Mouse (Mus musculus) heart, embryonic 13.5 days (tissue): ENCODE measurements at regions not wholly inside any gene's neighbourhood (a gene's known extent, or its start where the extent isn't known, plus 50 kb on each side); places are given as distances from the start of the nearest gene placed in this dataset.

Experiments used
- ATAC-seq: fragments of 200-750 bp; cut with Nextera tagmentation; 2 replicates; pipeline ENCODE4 v1.8.0; 2017; ENCODE audit warnings: moderate TSS enrichment; ENCODE audit not compliant: insufficient number of reproducible peaks, low FRiP score, low TSS enrichment; ENCODE audit errors: extremely low read depth
- H3K27ac ChIP-seq: fragments of 300-500 bp; sonication (generic); replicated peaks from 2 replicates; pipeline ENCODE4 v1.5.1; 2015; ENCODE audit warnings: moderate library complexity, mild to moderate bottlenecking, inconsistent platforms
- H3K27me3 ChIP-seq: fragments of 300-500 bp; sonication (generic); replicated peaks from 2 replicates; pipeline ENCODE4 v1.6.1; 2015; ENCODE audit warnings: mild to moderate bottlenecking, inconsistent platforms
- H3K36me3 ChIP-seq: fragments of 300-500 bp; sonication (generic); 2 replicates; pipeline ENCODE4 v1.6.1; 2015; ENCODE audit warnings: mild to moderate bottlenecking, inconsistent platforms
- H3K4me1 ChIP-seq: fragments of 300-500 bp; sonication (generic); 2 replicates; pipeline ENCODE4 v1.6.1; 2015; ENCODE audit warnings: inconsistent platforms
- H3K4me2 ChIP-seq: fragments of 300-500 bp; sonication (generic); 2 replicates; pipeline ENCODE4 v1.6.1; 2015; ENCODE audit warnings: inconsistent platforms, mild to moderate bottlenecking, moderate library complexity
- H3K4me3 ChIP-seq: fragments of 300-500 bp; sonication (generic); 2 replicates; pipeline ENCODE4 v1.5.1; 2015; ENCODE audit warnings: moderate library complexity, mild to moderate bottlenecking, inconsistent platforms
- H3K9ac ChIP-seq: fragments of 300-500 bp; sonication (generic); 2 replicates; pipeline ENCODE4 v1.6.1; 2015; ENCODE audit warnings: inconsistent platforms, mild to moderate bottlenecking, moderate library complexity
- H3K9me3 ChIP-seq: fragments of 300-500 bp; sonication (generic); 2 replicates; pipeline ENCODE4 v1.6.1; 2016; ENCODE audit warnings: inconsistent platforms
- WGBS: fragments of 180-500 bp; shearing (Covaris S2); methylation state at CpG from one replicate; pipeline ENCODE4 v1.1.7; 2015; ENCODE audit warnings: mixed read lengths; 5-methylcytosine and 5-hydroxymethylcytosine counted together

GRCm38 (mm10) chr2:180396664-180397377, 59.2 kb upstream of the Slco4a1 start:
- Histone ChIP-seq H3K4me1 (peaks cover 79% of the 10 kb centered on the region), H3K36me3 (peaks cover 48% of the 10 kb centered on the region), H3K4me3 (no peak overlapping the region), H3K9ac (peak overlapping the region; percentile 64), H3K27ac (peak overlapping the region; percentile 38), H3K27me3 (no peaks in the 10 kb centered on the region), H3K9me3 (no peaks in the 10 kb centered on the region), H3K4me2 (no peak overlapping the region)
- WGBS, result 56% methylated on average over 4 of the region's 4 CpGs
- no peak for ATAC-seq

DNA sequence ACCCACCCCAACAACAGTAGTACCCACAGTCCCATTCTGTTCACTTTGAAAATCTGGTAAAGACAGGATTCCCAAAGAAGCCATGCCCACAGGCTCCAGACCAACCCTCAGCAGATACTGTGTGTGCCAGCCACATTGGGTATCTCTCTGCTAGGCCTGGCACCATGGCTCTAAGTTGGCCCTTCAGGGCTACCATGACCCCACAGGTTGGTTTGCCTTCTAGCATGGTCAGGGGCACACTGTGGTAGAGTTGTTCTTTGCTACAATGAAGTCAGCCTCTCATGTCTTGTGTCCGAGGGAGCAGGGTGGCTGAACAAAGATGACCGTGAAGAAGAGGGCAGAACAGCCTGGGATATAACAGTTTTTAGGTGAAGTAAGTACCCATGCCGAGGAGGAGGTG, 59.8 kb upstream of the Slco4a1 start:
- Histone ChIP-seq H3K9ac (peak overlapping the region; percentile 64), H3K4me3 (no peak overlapping the region), H3K36me3 (peaks cover 51% of the 10 kb centered on the region), H3K4me2 (no peak overlapping the region), H3K9me3 (no peaks in the 10 kb centered on the region), H3K4me1 (peaks cover 83% of the 10 kb centered on the region), H3K27ac (no peak overlapping the region; the same call in 1 of the 2 replicates), H3K27me3 (no peaks in the 10 kb centered on the region)
- no peak for ATAC-seq
- 68% methylated on average over 3 of the region's 3 CpGs for WGBS

DNA sequence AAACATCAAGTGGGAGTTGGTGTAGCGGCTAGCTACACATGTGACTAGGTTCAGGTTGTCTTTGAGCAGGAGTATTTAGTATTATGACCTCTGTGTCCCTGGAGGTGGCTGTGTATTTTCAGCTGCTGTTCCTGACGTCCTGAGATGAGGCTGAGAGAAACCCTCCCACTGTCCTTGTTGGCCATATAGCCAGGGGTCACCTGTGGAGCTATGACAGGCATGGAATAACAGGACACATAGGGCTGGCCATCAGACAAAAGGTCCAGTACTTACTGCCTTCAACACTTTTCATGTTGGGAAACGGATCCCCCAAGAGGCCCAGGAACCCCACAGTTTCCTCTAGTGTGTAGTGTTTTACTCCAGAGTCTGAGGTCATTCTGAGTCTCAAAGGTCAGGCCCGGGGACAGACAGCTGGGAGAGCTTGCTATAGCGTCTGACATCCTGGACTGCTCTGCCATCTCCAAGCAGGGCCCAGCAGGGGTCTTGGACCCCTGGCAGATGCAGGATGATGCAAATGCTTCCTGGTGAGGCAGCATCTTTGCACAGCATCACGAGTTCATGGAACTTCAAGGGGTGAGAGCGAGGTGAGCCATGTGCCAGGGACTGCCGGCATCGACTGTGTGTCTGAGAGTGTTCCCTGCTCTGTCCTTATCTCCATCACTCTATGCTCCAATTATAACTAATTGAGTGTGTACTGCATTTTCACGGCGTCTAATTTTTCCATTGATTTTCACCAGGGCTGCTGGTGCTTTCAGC, 60.6 kb upstream of the Slco4a1 start:
- Histone ChIP-seq H3K4me1 (peaks cover 91% of the 10 kb centered on the region), H3K27me3 (no peaks in the 10 kb centered on the region), H3K4me3 (no peak overlapping the region), H3K9me3 (no peaks in the 10 kb centered on the region), H3K9ac (peak overlapping the region; percentile 64), H3K36me3 (peaks cover 58% of the 10 kb centered on the region), H3K27ac (peak overlapping the region; percentile 91), H3K4me2 (no peak overlapping the region)
- 36% methylated on average over 11 of the region's 11 CpGs for WGBS
- ATAC-seq, result no peak

DNA sequence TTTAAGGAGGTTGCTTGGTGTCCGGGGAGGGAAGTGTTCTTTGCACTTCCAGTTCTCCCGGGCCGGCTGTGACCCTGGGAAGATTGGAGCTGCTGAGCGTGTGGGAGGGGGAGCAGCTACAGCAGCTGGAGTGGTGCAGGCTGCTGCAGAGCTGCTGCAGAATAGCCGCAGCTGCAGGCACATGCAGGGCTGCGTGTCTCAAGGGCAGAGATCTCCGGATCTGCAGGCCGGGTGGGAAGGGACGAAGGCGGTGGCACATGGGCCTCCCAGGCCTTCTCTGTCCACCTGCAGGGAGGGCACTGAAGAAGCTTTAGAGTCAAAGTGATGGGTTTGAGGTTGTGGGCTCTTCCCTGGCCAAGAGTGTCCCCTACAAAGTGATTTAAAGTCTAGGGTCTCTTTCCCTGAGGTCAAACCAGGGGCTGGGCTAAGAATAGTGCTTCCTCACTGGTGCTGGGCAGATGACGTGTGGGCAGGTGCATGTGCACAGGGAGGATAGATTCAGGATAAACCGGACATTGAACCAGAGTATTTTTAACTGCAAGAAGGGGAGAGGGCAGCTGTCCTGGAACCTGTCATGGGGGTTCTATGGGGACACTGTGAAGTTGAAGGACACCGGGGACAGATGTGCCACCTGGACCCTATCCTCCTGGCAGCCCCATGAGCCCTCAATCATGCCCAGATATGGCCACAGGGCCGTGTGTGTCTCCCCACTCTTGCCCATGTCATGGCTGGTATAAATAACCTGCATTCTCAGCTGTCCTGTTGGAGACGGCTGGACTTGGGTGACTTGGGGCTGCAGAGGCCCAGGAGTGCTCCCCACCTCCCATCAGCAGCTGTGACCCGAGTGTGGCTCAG, 58.6 kb upstream of the Gata5 start:
- Histone ChIP-seq H3K9me3 (no peaks in the 10 kb centered on the region), H3K27me3 (peaks cover 9% of the 10 kb centered on the region; the same call in 1 of the 2 replicates), H3K4me1 (peaks cover 77% of the 10 kb centered on the region), H3K27ac (peak overlapping the region; percentile 91), H3K36me3 (peaks cover 68% of the 10 kb centered on the region), H3K4me3 (peak overlapping the region; percentile 85), H3K9ac (peak overlapping the region; percentile 99), H3K4me2 (peak overlapping the region; percentile 88)
- ATAC-seq, result no peak
- whole genome bisulfite sequencing, result 24% methylated on average over 16 of the region's 16 CpGs

GRCm38 (mm10) chr2:180392298-180392697, 57.8 kb upstream of the Gata5 start:
- peak overlapping the region; percentile 99 for H3K9ac ChIP-seq

DNA sequence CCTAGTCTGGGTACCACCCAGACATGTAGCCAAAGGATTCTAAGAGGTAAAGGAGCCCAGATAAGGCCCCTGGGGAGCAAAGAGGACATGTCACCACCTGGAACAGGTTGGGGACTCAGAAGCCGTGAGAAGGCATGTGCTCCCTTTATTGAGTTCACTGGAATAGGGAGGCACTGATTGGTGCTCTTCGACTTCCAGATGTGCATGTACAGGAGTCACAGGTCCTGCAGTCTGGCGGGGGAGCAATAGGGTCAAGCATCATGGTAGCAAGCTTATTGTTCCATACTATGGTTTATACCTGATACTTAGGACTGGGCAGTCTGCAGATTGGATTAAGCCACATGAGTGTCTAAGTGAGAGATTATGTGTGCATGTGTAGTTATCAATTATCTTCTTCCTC, 56.9 kb upstream of the Gata5 start:
- ATAC-seq, result no peak
- Histone ChIP-seq H3K4me2 (peak overlapping the region; percentile 88), H3K9ac (peak overlapping the region; percentile 99), H3K27ac (peak overlapping the region; percentile 98), H3K4me3 (peak overlapping the region; percentile 85), H3K9me3 (no peaks in the 10 kb centered on the region), H3K36me3 (peaks cover 56% of the 10 kb centered on the region), H3K4me1 (peaks cover 62% of the 10 kb centered on the region), H3K27me3 (peaks cover 22% of the 10 kb centered on the region)
- WGBS, result 41% methylated on average over 3 of the region's 3 CpGs

More at GRCm38 (mm10) chr2:180392298-180392697, 57.8 kb upstream of the Gata5 start:
- peak overlapping the region; percentile 91 for H3K27ac ChIP-seq
- H3K9me3 ChIP-seq, result no peaks in the 10 kb centered on the region
- peaks cover 14% of the 10 kb centered on the region for H3K27me3 ChIP-seq
- 63% methylated on average over 6 of the region's 6 CpGs for WGBS
- peak overlapping the region; percentile 88 for H3K4me2 ChIP-seq
- H3K4me1 ChIP-seq, result peaks cover 70% of the 10 kb centered on the region
- peaks cover 63% of the 10 kb centered on the region for H3K36me3 ChIP-seq
- peak overlapping the region; percentile 85 for H3K4me3 ChIP-seq
- ATAC-seq, result no peak

- H3K36me3 ChIP-seq, result peaks cover 47% of the 10 kb centered on the region
- H3K9ac ChIP-seq, result peak overlapping the region; percentile 99
- H3K9me3 ChIP-seq, result no peaks in the 10 kb centered on the region
- peaks cover 52% of the 10 kb centered on the region for H3K4me1 ChIP-seq
- peak overlapping the region; percentile 88 for H3K4me2 ChIP-seq
- WGBS, result 34% methylated on average over 15 of the region's 15 CpGs
- peaks cover 29% of the 10 kb centered on the region for H3K27me3 ChIP-seq
- ATAC-seq, result no peak
- H3K4me3 ChIP-seq, result peak overlapping the region; percentile 85
- H3K27ac ChIP-seq, result peak overlapping the region; percentile 98
Measured at GRCm38 (mm10) chr2:180390216-180390996, 55.9 kb upstream of the Gata5 start.

GRCm38 (mm10) chr2:180389486-180389885, 55.0 kb upstream of the Gata5 start:
- peaks cover 49% of the 10 kb centered on the region for H3K4me1 ChIP-seq
- 7% methylated on average over 2 of the region's 2 CpGs for WGBS
- H3K4me3 ChIP-seq, result peak overlapping the region; percentile 85
- H3K9ac ChIP-seq, result peak overlapping the region; percentile 99
- no peaks in the 10 kb centered on the region for H3K9me3 ChIP-seq
- peak overlapping the region; percentile 88 for H3K4me2 ChIP-seq
- peak overlapping the region; percentile 98 for H3K27ac ChIP-seq
- peaks cover 38% of the 10 kb centered on the region for H3K27me3 ChIP-seq
- ATAC-seq, result no peak
- peaks cover 43% of the 10 kb centered on the region for H3K36me3 ChIP-seq

DNA sequence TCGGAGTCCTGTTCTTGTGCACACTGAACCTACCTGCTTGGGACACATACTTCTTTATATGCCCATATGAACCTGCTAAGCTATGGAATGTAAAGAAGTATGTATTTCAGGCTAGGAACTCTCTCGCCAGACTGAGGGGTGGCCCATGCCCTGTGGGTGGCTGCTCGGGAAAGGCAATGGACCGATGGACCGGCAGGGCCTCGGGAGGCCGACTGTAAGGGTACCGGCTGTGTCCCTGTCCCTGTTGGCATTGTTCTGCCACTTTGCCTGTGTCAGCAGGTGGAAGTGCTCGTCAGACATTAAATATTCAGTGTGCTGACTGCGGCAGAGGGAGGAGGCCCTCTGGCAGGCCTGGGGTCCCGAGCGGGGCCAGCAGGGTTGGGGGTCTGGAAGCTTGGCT, 54.5 kb upstream of the Gata5 start:
- Histone ChIP-seq H3K36me3 (peaks cover 43% of the 10 kb centered on the region), H3K27ac (peak overlapping the region; percentile 98), H3K4me1 (peaks cover 49% of the 10 kb centered on the region), H3K9ac (peak overlapping the region; percentile 99), H3K4me3 (peak overlapping the region; percentile 85), H3K27me3 (peaks cover 43% of the 10 kb centered on the region), H3K9me3 (no peaks in the 10 kb centered on the region), H3K4me2 (peak overlapping the region; percentile 88)
- 32% methylated on average over 12 of the region's 12 CpGs for WGBS
- ATAC-seq, result no peak

- Histone ChIP-seq H3K9me3 (no peaks in the 10 kb centered on the region), H3K4me3 (peak overlapping the region; percentile 85), H3K4me1 (peaks cover 46% of the 10 kb centered on the region), H3K9ac (peak overlapping the region; percentile 99), H3K4me2 (peak overlapping the region; percentile 88), H3K27me3 (peaks cover 47% of the 10 kb centered on the region), H3K27ac (peak overlapping the region; percentile 98), H3K36me3 (peaks cover 42% of the 10 kb centered on the region)
- no peak for ATAC-seq
- WGBS, result 38% methylated on average over 5 of the region's 5 CpGs
Measured at GRCm38 (mm10) chr2:180388122-180388521, 53.6 kb upstream of the Gata5 start.
